Mouse (Mus musculus): ENCODE results near the gene 4632433K11Rik. TPM values are rescaled to one million over a fixed set of nuclear protein-coding genes. Genes with fewer than 3 reads are reported as not detected.
A peak's percentile ranks its signal among the peaks of the same experiment; 100 is the strongest.

4632433K11Rik gene
- total and polyA plus RNA-seq, 2 experiments from 2014 or later, result 0.24 TPM; not detected in 1

DNA sequence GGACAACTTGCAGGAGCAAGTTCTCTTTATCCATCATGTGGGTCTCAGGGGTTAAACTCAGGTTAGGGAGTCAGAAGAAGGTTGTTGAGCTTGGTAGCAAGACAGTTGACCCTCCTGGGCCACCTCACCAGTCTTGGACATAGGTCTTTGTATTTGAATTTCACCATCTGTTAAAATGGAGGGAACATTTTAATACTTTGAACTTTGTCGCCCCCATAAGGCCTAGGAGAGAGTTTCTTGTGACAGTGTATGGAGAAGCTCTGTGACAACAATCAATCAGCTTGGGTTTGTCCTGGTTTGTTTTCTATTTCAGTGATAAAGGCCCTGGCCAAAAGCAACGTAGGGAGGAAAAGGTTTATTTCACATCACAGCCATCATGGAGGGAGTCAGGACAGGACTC lies 13.4 kb downstream of the 4632433K11Rik start:
- peak; percentile 41 for TF ChIP-seq CTCF (IDR thresholded peaks at IDR 0.05; ENCODE audit: low read depth)
- Histone ChIP-seq H3K27me3 (ENCODE audit: insufficient read depth, low read length) (no peaks in the 10 kb centered on the region), H3K4me3 (ENCODE audit: low read depth, low read length) (no peak overlapping the region), H3K4me2 (ENCODE audit: low read depth) (no peak overlapping the region), H3K4me1 (ENCODE audit: insufficient read depth) (peaks cover 4% of the 10 kb centered on the region; the same call in 1 of the 2 replicates), H3K27ac (ENCODE audit: low read depth, low read length) (no peak overlapping the region), H3K9ac (no peak overlapping the region), H3K9me3 (ENCODE audit: low read length) (no peaks in the 10 kb centered on the region), H3K36me3 (ENCODE audit: insufficient read depth) (no peaks in the 10 kb centered on the region)
- ATAC-seq (no peak), DNase-seq (peak; percentile 52)
- WGBS, result 30% methylated on average over 2 of the region's 2 CpGs

DNA sequence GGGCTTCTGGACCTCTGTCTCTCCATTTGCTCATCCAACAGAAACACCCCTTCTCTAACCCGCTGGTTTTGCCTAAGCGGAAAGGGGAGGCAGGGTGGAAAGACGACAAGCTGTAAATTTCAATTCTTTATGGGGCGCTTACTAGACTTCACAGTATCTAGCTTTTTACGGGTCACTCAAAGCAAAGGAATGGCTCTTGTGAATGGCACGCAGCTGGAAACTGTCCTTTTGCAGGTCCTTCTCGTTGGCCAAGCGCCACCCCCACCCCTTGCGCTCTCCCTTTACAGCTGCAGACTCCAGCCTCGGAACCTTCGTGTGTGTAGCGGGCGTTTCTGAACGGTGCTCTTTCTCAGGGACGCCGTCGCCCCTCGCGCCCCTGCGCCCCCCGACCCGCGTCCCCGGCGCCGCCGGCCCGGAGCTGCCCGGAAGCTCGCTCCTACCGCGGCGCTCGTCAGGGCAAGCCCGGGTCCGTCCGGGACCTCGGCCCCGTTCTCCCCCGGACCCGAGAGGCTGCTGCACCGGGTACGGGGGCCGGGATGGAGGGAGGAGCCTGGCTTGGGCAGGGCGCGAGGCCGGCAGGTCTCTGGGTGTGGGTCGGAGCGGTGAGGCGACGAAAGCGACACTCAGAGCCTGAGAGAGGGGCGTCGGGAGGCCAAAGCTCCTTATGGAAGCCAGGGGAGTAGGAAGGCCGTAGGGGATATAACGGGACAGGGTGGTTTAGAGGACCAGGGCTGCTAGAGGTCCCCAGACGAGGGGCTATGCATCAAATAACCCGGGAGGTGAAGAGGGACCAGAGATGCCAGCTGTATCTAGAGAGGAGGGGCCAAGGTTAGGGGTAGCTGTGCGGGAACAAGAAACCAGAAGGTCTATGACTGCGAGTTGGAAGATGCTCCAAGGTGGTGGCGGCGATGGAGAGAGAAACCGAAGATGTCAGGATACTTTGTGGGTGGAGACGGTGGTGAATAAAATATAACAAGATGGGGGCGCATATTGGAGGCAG lies 17.6 kb downstream of the 4632433K11Rik start, which contains the start of gene Zfp580:
TSS of gene Zfp580 (plus strand) at position 346 of the 1,000 bp plus-strand sequence.
- Histone ChIP-seq H3K4me2 (ENCODE audit: low read depth) (peak within 1 kb of the TSS; percentile 86), H3K4me1 (ENCODE audit: insufficient read depth) (peaks cover 29% of the 10 kb centered on the region), H3K9ac (peak within 1 kb of the TSS; percentile 87), H3K27ac (ENCODE audit: low read depth, low read length) (peak within 1 kb of the TSS; percentile 92), H3K27me3 (ENCODE audit: insufficient read depth, low read length) (peaks cover 8% of the 10 kb centered on the region), H3K36me3 (ENCODE audit: insufficient read depth) (no peaks in the 10 kb centered on the region), H3K9me3 (ENCODE audit: low read length) (no peaks in the 10 kb centered on the region), H3K4me3 (ENCODE audit: low read depth, low read length) (peak within 1 kb of the TSS; percentile 87)
- TF ChIP-seq CTCF (IDR thresholded peaks at IDR 0.05; ENCODE audit: low read depth), result no peak
- WGBS, result under 1% methylated on average over 65 of the region's 65 CpGs
- DNase-seq (peak; percentile 89), ATAC-seq (peak; percentile 87)

DNA sequence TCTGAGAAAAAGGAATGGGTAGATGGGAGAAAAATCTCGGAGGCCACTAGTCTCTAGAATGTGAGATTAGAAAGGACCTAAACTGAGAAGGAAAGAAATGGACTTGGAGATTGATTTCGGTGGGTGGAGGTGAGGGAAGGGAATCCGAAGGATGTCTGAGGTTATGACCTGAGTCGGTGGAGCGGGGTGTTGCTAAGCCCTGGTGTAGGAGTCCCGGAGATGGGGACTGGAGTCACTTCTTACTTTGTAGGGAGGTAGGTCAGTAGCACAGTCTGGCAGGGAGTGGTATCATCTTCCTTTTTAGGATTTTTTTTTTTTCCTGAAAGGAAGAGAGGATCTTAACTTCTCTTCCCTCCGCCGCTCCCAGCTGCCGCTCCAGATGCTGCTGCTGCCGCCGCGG lies 18.5 kb downstream of the 4632433K11Rik start:
- Histone ChIP-seq H3K4me3 (ENCODE audit: low read depth, low read length) (peak overlapping the region; percentile 87), H3K4me2 (ENCODE audit: low read depth) (peak overlapping the region; percentile 86), H3K4me1 (ENCODE audit: insufficient read depth) (peaks cover 31% of the 10 kb centered on the region), H3K27ac (ENCODE audit: low read depth, low read length) (no peak overlapping the region; the same call in 1 of the 2 replicates), H3K9me3 (ENCODE audit: low read length) (no peaks in the 10 kb centered on the region), H3K9ac (peak overlapping the region; percentile 87), H3K36me3 (ENCODE audit: insufficient read depth) (no peaks in the 10 kb centered on the region), H3K27me3 (ENCODE audit: insufficient read depth, low read length) (peaks cover 8% of the 10 kb centered on the region)
- WGBS, result 4% methylated on average over 12 of the region's 12 CpGs
- TF ChIP-seq CTCF (IDR thresholded peaks at IDR 0.05; ENCODE audit: low read depth), result no peak
- DNase-seq, result no peak
- ATAC-seq, result no peak

DNA sequence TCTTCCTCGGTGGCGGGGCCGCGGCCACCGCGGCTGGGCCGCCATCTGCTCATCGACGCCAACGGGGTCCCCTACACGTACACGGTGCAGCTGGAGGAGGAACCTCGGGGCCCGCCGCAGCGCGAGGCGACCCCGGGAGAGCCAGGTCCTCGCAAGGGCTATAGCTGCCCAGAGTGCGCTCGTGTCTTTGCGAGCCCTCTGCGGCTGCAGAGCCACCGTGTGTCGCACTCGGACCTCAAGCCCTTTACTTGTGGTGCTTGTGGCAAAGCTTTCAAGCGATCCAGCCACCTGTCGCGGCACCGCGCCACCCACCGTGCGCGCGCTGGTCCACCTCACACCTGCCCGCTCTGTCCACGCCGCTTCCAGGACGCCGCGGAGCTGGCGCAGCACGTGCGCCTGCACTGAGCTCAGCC lies 19.0 kb downstream of the 4632433K11Rik start:
- no peaks in the 10 kb centered on the region for H3K36me3 ChIP-seq (ENCODE audit: insufficient read depth)
- H3K4me3 ChIP-seq (ENCODE audit: low read depth, low read length), result peak overlapping the region; percentile 87
- H3K27me3 ChIP-seq (ENCODE audit: insufficient read depth, low read length), result peaks cover 8% of the 10 kb centered on the region
- H3K27ac ChIP-seq (ENCODE audit: low read depth, low read length), result no peak overlapping the region; the same call in 1 of the 2 replicates
- DNase-seq (no peak), ATAC-seq (no peak)
- 11% methylated on average over 45 of the region's 45 CpGs for WGBS
- peaks cover 36% of the 10 kb centered on the region for H3K4me1 ChIP-seq (ENCODE audit: insufficient read depth)
- TF ChIP-seq CTCF (IDR thresholded peaks at IDR 0.05; ENCODE audit: low read depth), result no peak
- peak overlapping the region; percentile 87 for H3K9ac ChIP-seq
- H3K4me2 ChIP-seq (ENCODE audit: low read depth), result peak overlapping the region; percentile 86
- H3K9me3 ChIP-seq (ENCODE audit: low read length), result no peaks in the 10 kb centered on the region

DNA sequence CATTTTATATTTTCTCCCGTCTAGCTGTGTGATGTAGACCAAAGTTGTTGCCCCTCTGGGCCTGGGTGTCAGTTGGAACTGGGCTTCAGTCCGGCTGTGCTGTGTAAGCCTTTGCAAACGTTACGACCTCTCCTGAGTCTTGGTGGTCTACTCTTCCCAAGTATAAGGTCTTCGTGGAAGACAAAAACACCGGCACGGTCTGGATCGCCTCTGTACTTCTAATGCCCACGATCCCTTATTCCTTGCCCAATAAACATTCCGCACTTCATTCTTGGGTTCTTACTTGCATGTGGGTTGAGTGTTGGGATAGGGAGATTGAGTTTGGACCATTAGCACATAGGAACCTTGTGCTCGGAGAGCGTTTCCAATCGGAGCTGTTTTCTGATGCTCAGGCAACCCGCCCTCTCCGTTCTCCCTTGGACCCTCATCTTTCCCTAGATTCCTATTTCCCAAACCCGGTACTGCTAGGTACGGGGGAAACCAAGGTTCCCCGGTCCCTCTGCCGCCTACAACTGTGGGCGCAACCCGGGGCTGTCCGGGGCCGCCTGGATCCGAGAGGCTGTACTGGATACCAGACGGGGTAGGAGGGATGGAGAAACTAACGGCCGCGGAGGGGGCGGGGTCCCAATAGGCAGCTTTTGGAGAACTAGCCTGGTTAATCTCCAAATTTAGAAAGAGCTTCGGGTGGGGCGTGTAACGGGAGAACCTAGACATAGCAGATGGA lies 19.7 kb downstream of the 4632433K11Rik start:
- no peaks in the 10 kb centered on the region for H3K36me3 ChIP-seq (ENCODE audit: insufficient read depth)
- H3K9ac ChIP-seq, result peak overlapping the region; percentile 87
- H3K9me3 ChIP-seq (ENCODE audit: low read length), result no peaks in the 10 kb centered on the region
- H3K4me2 ChIP-seq (ENCODE audit: low read depth), result peak overlapping the region; percentile 86
- ATAC-seq, result no peak
- peak overlapping the region; percentile 62; the same call in 1 of the 2 replicates for H3K27ac ChIP-seq (ENCODE audit: low read depth, low read length)
- H3K4me3 ChIP-seq (ENCODE audit: low read depth, low read length), result peak overlapping the region; percentile 87
- H3K27me3 ChIP-seq (ENCODE audit: insufficient read depth, low read length), result peaks cover 8% of the 10 kb centered on the region
- 11% methylated on average over 32 of the region's 32 CpGs for WGBS
- peaks cover 38% of the 10 kb centered on the region for H3K4me1 ChIP-seq (ENCODE audit: insufficient read depth)
- peak; percentile 72 for DNase-seq
- no peak for TF ChIP-seq CTCF (IDR thresholded peaks at IDR 0.05; ENCODE audit: low read depth)

DNA sequence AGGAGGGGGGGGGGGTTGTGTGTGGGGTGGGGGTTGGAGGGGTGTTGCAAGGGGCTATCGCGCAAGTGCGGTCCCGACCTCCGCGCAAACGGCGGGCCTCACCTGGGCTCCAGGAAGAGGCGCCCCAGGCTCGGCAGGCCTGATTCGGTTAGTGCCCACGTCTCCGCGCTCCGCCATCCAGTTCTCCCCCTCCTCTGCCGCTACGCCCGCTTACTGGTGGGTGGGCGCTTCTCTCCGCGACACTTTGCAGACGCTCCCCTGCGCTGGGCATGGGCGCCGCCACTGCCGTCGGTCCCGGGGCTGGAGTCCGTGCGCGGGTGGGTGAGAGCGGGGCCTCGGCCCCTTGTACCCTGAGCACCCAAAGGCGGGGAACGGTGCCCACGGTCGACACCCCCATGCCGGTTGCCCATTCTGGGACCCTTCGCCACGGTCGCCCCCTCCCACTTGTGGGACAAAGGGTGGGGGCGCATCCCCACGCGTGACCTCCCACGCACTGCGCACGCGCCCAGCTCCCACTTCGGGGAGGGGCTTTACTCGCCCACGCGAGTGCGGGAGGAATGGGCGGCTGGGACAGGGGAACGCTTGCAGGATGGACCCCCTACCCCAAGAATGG lies 22.8 kb downstream of the 4632433K11Rik start:
- Histone ChIP-seq H3K4me1 (ENCODE audit: insufficient read depth) (peaks cover 44% of the 10 kb centered on the region), H3K4me2 (ENCODE audit: low read depth) (peak overlapping the region; percentile 73), H3K27ac (ENCODE audit: low read depth, low read length) (peak overlapping the region; percentile 77), H3K27me3 (ENCODE audit: insufficient read depth, low read length) (peaks cover 8% of the 10 kb centered on the region), H3K4me3 (ENCODE audit: low read depth, low read length) (peak overlapping the region; percentile 65), H3K9me3 (ENCODE audit: low read length) (no peaks in the 10 kb centered on the region), H3K9ac (peak overlapping the region; percentile 95), H3K36me3 (ENCODE audit: insufficient read depth) (no peaks in the 10 kb centered on the region)
- 4% methylated on average over 53 of the region's 55 CpGs for WGBS
- no peak for TF ChIP-seq CTCF (IDR thresholded peaks at IDR 0.05; ENCODE audit: low read depth)
- DNase-seq (peak; percentile 87), ATAC-seq (peak; percentile 18)

Data from forebrain, postnatal 0 days (tissue).